ENCODE assay signal across 21 mouse cellular contexts in the genomic region with DNA sequence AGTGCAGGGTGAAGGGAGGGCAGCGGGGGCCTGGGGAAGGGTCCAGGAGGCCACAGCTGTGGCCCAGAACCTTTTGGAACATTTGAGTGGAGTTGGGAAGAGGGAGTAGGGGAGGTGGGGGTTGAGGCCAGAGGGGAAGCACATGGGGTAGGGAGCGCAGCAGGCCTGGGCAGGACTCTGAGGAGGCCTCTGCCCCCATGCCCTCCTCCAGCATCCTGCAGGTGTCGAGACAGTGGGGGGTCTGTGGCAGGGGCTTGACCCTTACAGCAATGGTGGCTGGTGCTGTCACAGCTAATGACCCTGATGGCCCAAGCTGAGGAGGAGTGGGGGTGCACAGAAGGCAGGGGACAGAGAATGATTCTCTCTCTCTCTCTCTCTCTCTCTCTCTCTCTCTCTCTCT. TPM values are rescaled to one million over a fixed set of nuclear protein-coding genes. Genes with fewer than 3 reads are reported as not detected.
"Had no signal": no experiment of that assay in that cellular context is flagged by ENCODE, and none has a peak within 500 bp of the region (broad histone marks: within the 10 kb centered on the region; RNA-seq: fewer than 3 reads in every experiment).

No protein-coding gene starts in this region.

- H3K27me3 ChIP-seq: midbrain, embryonic 15.5 days had no signal

- H3K9ac ChIP-seq: limb, embryonic 15.5 days; liver, embryonic 13.5 days; liver, postnatal 0 days; lung, embryonic 15.5 days; midbrain, embryonic 15.5 days; neural tube, embryonic 13.5 days had no signal

- H3K4me1 ChIP-seq: limb, embryonic 15.5 days; midbrain, embryonic 15.5 days; neural tube, embryonic 13.5 days had no signal

- H3K4me2 ChIP-seq: limb, embryonic 15.5 days; liver, embryonic 13.5 days; lung, embryonic 15.5 days; midbrain, embryonic 15.5 days; neural tube, embryonic 13.5 days had no signal

- H3K36me3 ChIP-seq: limb, embryonic 15.5 days; liver, embryonic 13.5 days; lung, embryonic 15.5 days; midbrain, embryonic 15.5 days; neural tube, embryonic 13.5 days had no signal

- H3K27ac ChIP-seq: layer of hippocampus, adult 2 months; limb, embryonic 15.5 days; liver, embryonic 13.5 days; lung, embryonic 15.5 days; midbrain, embryonic 15.5 days; neural tube, embryonic 13.5 days had no signal

- H3K9me3 ChIP-seq: limb, embryonic 15.5 days; liver, embryonic 13.5 days; lung, embryonic 15.5 days; midbrain, embryonic 15.5 days; neural tube, embryonic 13.5 days had no signal

- ATAC-seq: liver, postnatal 0 days; midbrain, embryonic 15.5 days had no signal

- H3K4me3 ChIP-seq: layer of hippocampus, adult 2 months; limb, embryonic 15.5 days; liver, embryonic 13.5 days; lung, embryonic 15.5 days; midbrain, embryonic 15.5 days; neural tube, embryonic 13.5 days had no signal

- DNase-seq: kidney, adult 18-20 months; kidney, postnatal 10 days; kidney, postnatal 4 days; left cerebral cortex, postnatal 4 days; liver, embryonic 13.5 days; liver, postnatal 0 days; lung, postnatal 14 days; right cerebral cortex, adult 18-20 months; right cerebral cortex, postnatal 25 days; thymus, postnatal 36 days had no signal

RNA-seq across cellular contexts. Expression of a gene that starts 6.5 kb away (rescaled TPM):
- total RNA-seq: megakaryocyte-erythroid progenitor cell, adult 5-6 weeks had no signal
- polyA plus RNA-seq: limb, embryonic 15.5 days; liver, embryonic 13.5 days; liver, postnatal 0 days; midbrain, embryonic 15.5 days; neural tube, embryonic 13.5 days; small intestine, adult 2 months; stomach, embryonic 16.5 days had no signal

RNA-seq across cellular contexts. Expression of a gene that starts 13.2 kb away (rescaled TPM):
- total RNA-seq: layer of hippocampus, adult 2 months; layer of hippocampus, postnatal 10 days; left cerebral cortex, postnatal 4 days; megakaryocyte-erythroid progenitor cell, adult 5-6 weeks had no signal
- polyA plus RNA-seq: liver, embryonic 13.5 days; liver, postnatal 0 days; lung, embryonic 15.5 days; neural tube, embryonic 13.5 days; small intestine, adult 2 months; stomach, embryonic 16.5 days; thymus, postnatal 0 days had no signal

RNA-seq across cellular contexts. Expression of a gene that starts 38.2 kb away (rescaled TPM):
- total RNA-seq: layer of hippocampus, adult 2 months; layer of hippocampus, postnatal 10 days; left cerebral cortex, postnatal 4 days; megakaryocyte-erythroid progenitor cell, adult 5-6 weeks had no signal
- polyA plus RNA-seq: kidney, embryonic 14.5 days; liver, embryonic 13.5 days; liver, postnatal 0 days; lung, embryonic 15.5 days; small intestine, adult 2 months; stomach, embryonic 16.5 days; thymus, postnatal 0 days had no signal
